In the genomic region with DNA sequence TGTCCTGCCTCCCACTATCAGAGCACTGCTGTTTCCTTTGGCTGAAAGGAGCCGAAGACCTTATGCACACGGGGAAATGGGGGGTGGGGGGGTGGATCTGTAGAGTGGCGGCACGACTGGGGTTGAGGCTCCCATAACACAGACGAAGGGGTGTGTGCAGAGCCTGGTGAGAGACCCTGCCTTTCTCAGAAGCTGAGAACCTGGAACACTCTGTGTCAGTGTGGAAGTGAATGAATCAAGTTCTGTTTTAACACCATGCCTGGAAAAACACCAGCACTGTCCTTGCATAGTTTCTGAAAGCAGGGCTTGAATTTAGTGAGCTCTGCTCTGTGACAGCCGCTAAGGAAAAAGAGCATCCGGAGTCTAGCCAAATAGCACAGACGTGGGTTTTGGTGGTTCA, we compare ENCODE assay signal across 19 mouse cellular contexts.
DNase-seq lines count a peak whose midpoint lies in the region; ATAC-seq lines count a peak whose summit lies in the region.
"Had no signal": no experiment of that assay in that cellular context is flagged by ENCODE, and none has a peak within 500 bp of the region (broad histone marks: within the 10 kb centered on the region; RNA-seq: fewer than 3 reads in every experiment).

No protein-coding gene starts in this region.

- H3K27me3 ChIP-seq in forebrain, embryonic 15.5 days = no peaks in the 10 kb centered on the region
- no peaks in the 10 kb centered on the region for H3K27me3 ChIP-seq in forebrain, embryonic 10.5 days (ENCODE audit: poor library complexity, severe bottlenecking)
- H3K27me3 ChIP-seq in hindbrain, embryonic 15.5 days = no peaks in the 10 kb centered on the region
- H3K27me3 ChIP-seq in hindbrain, embryonic 12.5 days = no peaks in the 10 kb centered on the region
- H3K27me3 ChIP-seq in liver, embryonic 15.5 days = no peaks in the 10 kb centered on the region
- no peaks in the 10 kb centered on the region for H3K27me3 ChIP-seq in liver, embryonic 11.5 days (replicated peaks; ENCODE audit: control insufficient read depth, insufficient read depth, low read length)
- H3K27me3 ChIP-seq in hindbrain, embryonic 16.5 days (replicated peaks; ENCODE audit: control insufficient read depth, insufficient read depth, low read length) = no peaks in the 10 kb centered on the region
- H3K27me3 ChIP-seq: embryonic facial prominence, embryonic 15.5 days; stomach, embryonic 15.5 days had no signal

- no peak overlapping the region for H3K9ac ChIP-seq in forebrain, embryonic 15.5 days (replicated peaks)
- H3K9ac ChIP-seq in hindbrain, embryonic 15.5 days = no peak overlapping the region
- no peak overlapping the region for H3K9ac ChIP-seq in hindbrain, embryonic 12.5 days
- H3K9ac ChIP-seq in liver, embryonic 15.5 days = no peak overlapping the region
- no peak overlapping the region for H3K9ac ChIP-seq in liver, embryonic 11.5 days (ENCODE audit: low read depth, low read length)
- H3K9ac ChIP-seq in hindbrain, embryonic 16.5 days (ENCODE audit: low read depth, low read length) = no peak overlapping the region
- H3K9ac ChIP-seq: embryonic facial prominence, embryonic 15.5 days; liver, embryonic 12.5 days; stomach, embryonic 15.5 days had no signal

- H3K36me3 ChIP-seq in forebrain, embryonic 15.5 days = no peaks in the 10 kb centered on the region
- H3K36me3 ChIP-seq in forebrain, embryonic 10.5 days (replicated peaks) = no peaks in the 10 kb centered on the region
- H3K36me3 ChIP-seq in hindbrain, embryonic 15.5 days = no peaks in the 10 kb centered on the region
- H3K36me3 ChIP-seq in hindbrain, embryonic 12.5 days = no peaks in the 10 kb centered on the region
- no peaks in the 10 kb centered on the region for H3K36me3 ChIP-seq in liver, embryonic 15.5 days (replicated peaks)
- H3K36me3 ChIP-seq in liver, embryonic 11.5 days (ENCODE audit: control insufficient read depth, insufficient read depth, low read length) = no peaks in the 10 kb centered on the region
- H3K36me3 ChIP-seq in hindbrain, embryonic 16.5 days (ENCODE audit: control insufficient read depth, insufficient read depth, low read length) = no peaks in the 10 kb centered on the region
- H3K36me3 ChIP-seq: embryonic facial prominence, embryonic 15.5 days; G1E; liver, embryonic 12.5 days; stomach, embryonic 15.5 days had no signal

- no peak overlapping the region for H3K4me3 ChIP-seq in forebrain, embryonic 15.5 days
- no peak overlapping the region for H3K4me3 ChIP-seq in forebrain, embryonic 10.5 days
- H3K4me3 ChIP-seq in hindbrain, embryonic 15.5 days = no peak overlapping the region
- no peak overlapping the region for H3K4me3 ChIP-seq in hindbrain, embryonic 12.5 days
- no peak overlapping the region for H3K4me3 ChIP-seq in liver, embryonic 15.5 days (replicated peaks)
- H3K4me3 ChIP-seq in liver, embryonic 11.5 days (ENCODE audit: low read depth, low read length) = no peak overlapping the region
- no peak overlapping the region for H3K4me3 ChIP-seq in hindbrain, embryonic 16.5 days (ENCODE audit: low read length)
- H3K4me3 ChIP-seq: embryonic facial prominence, embryonic 15.5 days; liver, embryonic 12.5 days; myocyte; stomach, embryonic 15.5 days had no signal

- no peak overlapping the region for H3K4me2 ChIP-seq in forebrain, embryonic 15.5 days (replicated peaks)
- H3K4me2 ChIP-seq in hindbrain, embryonic 15.5 days = no peak overlapping the region
- H3K4me2 ChIP-seq in hindbrain, embryonic 12.5 days (replicated peaks) = no peak overlapping the region
- no peak overlapping the region for H3K4me2 ChIP-seq in liver, embryonic 15.5 days
- H3K4me2 ChIP-seq in liver, embryonic 11.5 days = no peak overlapping the region
- no peak overlapping the region for H3K4me2 ChIP-seq in hindbrain, embryonic 16.5 days (ENCODE audit: low read length)
- H3K4me2 ChIP-seq: embryonic facial prominence, embryonic 15.5 days; liver, embryonic 12.5 days; midbrain, embryonic 11.5 days; stomach, embryonic 15.5 days had no signal

- no peak for DNase-seq in forebrain, embryonic 10.5 days (ENCODE audit: extremely low spot score, low spot score)
- no peak for DNase-seq in liver, embryonic 11.5 days (ENCODE audit: low spot score)
- DNase-seq: cerebellum, adult 18-20 months; heart, adult 18-20 months; lung, postnatal 10 days; thymus, postnatal 25 days had no signal

- no peak for ATAC-seq in forebrain, embryonic 15.5 days (replicated peaks)
- no peak for ATAC-seq in hindbrain, embryonic 15.5 days (ENCODE audit: low FRiP score, low read depth)
- ATAC-seq in hindbrain, embryonic 12.5 days (ENCODE audit: low FRiP score) = no peak
- ATAC-seq in liver, embryonic 15.5 days (ENCODE audit: insufficient read depth) = no peak
- no peak for ATAC-seq in liver, embryonic 11.5 days (replicated peaks; ENCODE audit: low FRiP score)
- peak; percentile 19; the same call in 1 of the 2 replicates for ATAC-seq in hindbrain, embryonic 16.5 days
- no peak for ATAC-seq in granulocyte monocyte progenitor cell, adult 5-6 weeks (replicated peaks; ENCODE audit: poor library complexity, severe bottlenecking)
- ATAC-seq: inflammation-experienced regulatory T-cells, adult 6 months; liver, embryonic 12.5 days had no signal

- H3K9me3 ChIP-seq in forebrain, embryonic 15.5 days = no peaks in the 10 kb centered on the region
- peaks cover 6% of the 10 kb centered on the region; the same call in 1 of the 2 replicates for H3K9me3 ChIP-seq in forebrain, embryonic 10.5 days
- H3K9me3 ChIP-seq in hindbrain, embryonic 15.5 days = no peaks in the 10 kb centered on the region
- no peaks in the 10 kb centered on the region for H3K9me3 ChIP-seq in hindbrain, embryonic 12.5 days (replicated peaks)
- no peaks in the 10 kb centered on the region for H3K9me3 ChIP-seq in liver, embryonic 15.5 days (replicated peaks)
- 0 out of 2 replicates have a peak, but pooled peaks cover 2% of the 10 kb centered on the region for H3K9me3 ChIP-seq in liver, embryonic 11.5 days (ENCODE audit: control insufficient read depth, low read length)
- H3K9me3 ChIP-seq in hindbrain, embryonic 16.5 days (ENCODE audit: control insufficient read depth, low read length) = no peaks in the 10 kb centered on the region
- H3K9me3 ChIP-seq: embryonic facial prominence, embryonic 15.5 days; liver, embryonic 12.5 days; stomach, embryonic 15.5 days had no signal

- H3K27ac ChIP-seq in forebrain, embryonic 15.5 days (replicated peaks) = peak overlapping the region; percentile 57
- no peak overlapping the region for H3K27ac ChIP-seq in forebrain, embryonic 10.5 days
- peak overlapping the region; percentile 30; the same call in 1 of the 2 replicates for H3K27ac ChIP-seq in hindbrain, embryonic 15.5 days (replicated peaks)
- H3K27ac ChIP-seq in hindbrain, embryonic 12.5 days = no peak overlapping the region
- H3K27ac ChIP-seq in liver, embryonic 15.5 days (replicated peaks) = peak overlapping the region; percentile 5; the same call in 1 of the 2 replicates
- no peak overlapping the region for H3K27ac ChIP-seq in liver, embryonic 11.5 days (ENCODE audit: low read depth, low read length)
- no peak overlapping the region for H3K27ac ChIP-seq in hindbrain, embryonic 16.5 days (ENCODE audit: low read depth, low read length)
- H3K27ac ChIP-seq: embryonic facial prominence, embryonic 15.5 days; liver, embryonic 12.5 days; stomach, embryonic 15.5 days had no signal

- 58% methylated on average over 8 of the region's 8 CpGs for WGBS in forebrain, embryonic 15.5 days
- WGBS in forebrain, embryonic 10.5 days = 75% methylated on average over 8 of the region's 8 CpGs
- 53% methylated on average over 8 of the region's 8 CpGs for WGBS in hindbrain, embryonic 15.5 days
- 59% methylated on average over 8 of the region's 8 CpGs for WGBS in hindbrain, embryonic 12.5 days
- WGBS in liver, embryonic 15.5 days (ENCODE audit: insufficient replicate concordance) = 31% methylated on average over 8 of the region's 8 CpGs
- 42% methylated on average over 8 of the region's 8 CpGs for WGBS in liver, embryonic 11.5 days
- 50% methylated on average over 8 of the region's 8 CpGs for WGBS in hindbrain, embryonic 16.5 days

- H3K4me1 ChIP-seq in forebrain, embryonic 15.5 days = peaks cover 4% of the 10 kb centered on the region; the same call in 1 of the 2 replicates
- 0 out of 2 replicates have a peak, but pooled peaks cover 3% of the 10 kb centered on the region for H3K4me1 ChIP-seq in forebrain, embryonic 10.5 days
- peaks cover 32% of the 10 kb centered on the region for H3K4me1 ChIP-seq in hindbrain, embryonic 15.5 days (replicated peaks)
- peaks cover 6% of the 10 kb centered on the region; the same call in 1 of the 2 replicates for H3K4me1 ChIP-seq in hindbrain, embryonic 12.5 days
- H3K4me1 ChIP-seq in liver, embryonic 15.5 days (replicated peaks) = peaks cover 32% of the 10 kb centered on the region
- peaks cover 14% of the 10 kb centered on the region for H3K4me1 ChIP-seq in liver, embryonic 11.5 days (replicated peaks; ENCODE audit: control insufficient read depth, insufficient read depth, low read length)
- peaks cover 11% of the 10 kb centered on the region for H3K4me1 ChIP-seq in hindbrain, embryonic 16.5 days (ENCODE audit: control insufficient read depth, insufficient read depth, low read depth, low read length)

Comparison
In these comparisons a context has a peak if more than half of its experiments do, and no peak if none do; other contexts are left out.
1. H3K27ac ChIP-seq: peak in forebrain, embryonic 15.5 days (single experiment), hindbrain, embryonic 15.5 days (single experiment) and liver, embryonic 15.5 days (single experiment); none in forebrain, embryonic 10.5 days (single experiment), hindbrain, embryonic 12.5 days (single experiment), liver, embryonic 11.5 days (single experiment) and hindbrain, embryonic 16.5 days (single experiment).